ENCODE assay signal across 7 mouse cellular contexts in genomic region chr2:32394973-32395372, GRCm38 (mm10). TPM values are rescaled to one million over a fixed set of nuclear protein-coding genes. Genes with fewer than 3 reads are reported as not detected.
A peak's percentile ranks its signal among the peaks of the same experiment; 100 is the strongest.
DNase-seq lines count a peak whose midpoint lies in the region; ATAC-seq and TF ChIP-seq lines count a peak whose summit lies in the region.

No protein-coding gene starts in this region.

- no peak for TF ChIP-seq POLR2A in spleen, adult 2 months (IDR thresholded peaks at IDR 0.05; ENCODE audit: low read depth, low read length)

- peak overlapping the region; percentile 92 for H3K9ac ChIP-seq in heart, embryonic 15.5 days
- H3K9ac ChIP-seq in limb, embryonic 12.5 days (replicated peaks): peak overlapping the region; percentile 71
- peak overlapping the region; percentile 88 for H3K9ac ChIP-seq in midbrain, embryonic 12.5 days (replicated peaks)

- no peak for TF ChIP-seq CTCF in spleen, adult 2 months (IDR thresholded peaks at IDR 0.05; ENCODE audit: extremely low read depth, insufficient read depth, insufficient read length, insufficient replicate concordance)

- H3K9me3 ChIP-seq in heart, embryonic 15.5 days (replicated peaks): no peaks in the 10 kb centered on the region
- no peaks in the 10 kb centered on the region for H3K9me3 ChIP-seq in limb, embryonic 12.5 days
- H3K9me3 ChIP-seq in midbrain, embryonic 12.5 days: no peaks in the 10 kb centered on the region

- ATAC-seq in heart, embryonic 15.5 days (replicated peaks; ENCODE audit: insufficient number of reproducible peaks, insufficient read depth, low FRiP score, low read depth): no peak
- no peak for ATAC-seq in limb, embryonic 12.5 days (ENCODE audit: insufficient number of reproducible peaks, insufficient read depth, low FRiP score, low TSS enrichment, low read depth)
- no peak for ATAC-seq in midbrain, embryonic 12.5 days (ENCODE audit: low FRiP score, low read depth)

- peak overlapping the region; percentile 76; the same call in 1 of the 2 replicates for H3K4me3 ChIP-seq in spleen, adult 2 months (ENCODE audit: extremely low read depth, insufficient read depth, insufficient read length)
- peak overlapping the region; percentile 79 for H3K4me3 ChIP-seq in heart, embryonic 15.5 days
- H3K4me3 ChIP-seq in limb, embryonic 12.5 days (replicated peaks): peak overlapping the region; percentile 98
- peak overlapping the region; percentile 76 for H3K4me3 ChIP-seq in midbrain, embryonic 12.5 days

- H3K4me1 ChIP-seq in spleen, adult 2 months (ENCODE audit: control insufficient read depth, insufficient read depth, insufficient read length): peaks cover 7% of the 10 kb centered on the region; the same call in 1 of the 2 replicates
- peaks cover 29% of the 10 kb centered on the region for H3K4me1 ChIP-seq in heart, embryonic 15.5 days (replicated peaks)
- peaks cover 25% of the 10 kb centered on the region for H3K4me1 ChIP-seq in limb, embryonic 12.5 days (replicated peaks)
- H3K4me1 ChIP-seq in midbrain, embryonic 12.5 days: peaks cover 16% of the 10 kb centered on the region

- 3% methylated on average over 8 of the region's 8 CpGs for WGBS in spleen, adult 2 months
- WGBS in heart, embryonic 15.5 days: 3% methylated on average over 8 of the region's 8 CpGs
- WGBS in limb, embryonic 12.5 days: 6% methylated on average over 8 of the region's 8 CpGs
- 4% methylated on average over 8 of the region's 8 CpGs for WGBS in midbrain, embryonic 12.5 days

- peak in 1 of 2 experiments; percentile 18 for DNase-seq in spleen, adult 2 months (ENCODE audit: low read depth in 1 of 2, low spot score in 2 of 2)
- DNase-seq in spleen, adult 12 weeks (ENCODE audit: low spot score): no peak
- peak; percentile 59 for DNase-seq in c-Kit-positive CD71-positive TER-119-positive erythroid progenitor cells, embryonic 14.5 days (ENCODE audit: low spot score)
- DNase-seq in thymus, postnatal 36 days: peak; percentile 66 to 70

- no peaks in the 10 kb centered on the region for H3K27me3 ChIP-seq in spleen, adult 2 months (ENCODE audit: control insufficient read depth, insufficient read depth, low read length)
- no peaks in the 10 kb centered on the region for H3K27me3 ChIP-seq in heart, embryonic 15.5 days
- H3K27me3 ChIP-seq in limb, embryonic 12.5 days: no peaks in the 10 kb centered on the region
- H3K27me3 ChIP-seq in midbrain, embryonic 12.5 days: no peaks in the 10 kb centered on the region

- H3K4me2 ChIP-seq in heart, embryonic 15.5 days: peak overlapping the region; percentile 96
- peak overlapping the region; percentile 93 for H3K4me2 ChIP-seq in limb, embryonic 12.5 days
- H3K4me2 ChIP-seq in midbrain, embryonic 12.5 days (replicated peaks): peak overlapping the region; percentile 90

- H3K36me3 ChIP-seq in spleen, adult 2 months (ENCODE audit: control insufficient read depth, insufficient read depth, low read length): 0 out of 2 replicates have a peak, but pooled peaks cover under 1% of the 10 kb centered on the region
- H3K36me3 ChIP-seq in heart, embryonic 15.5 days: peaks cover 5% of the 10 kb centered on the region; the same call in 1 of the 2 replicates
- H3K36me3 ChIP-seq in limb, embryonic 12.5 days: peaks cover 15% of the 10 kb centered on the region; the same call in 1 of the 2 replicates
- no peaks in the 10 kb centered on the region for H3K36me3 ChIP-seq in midbrain, embryonic 12.5 days

- peak overlapping the region; percentile 92; the same call in 1 of the 2 replicates for H3K27ac ChIP-seq in spleen, adult 2 months (ENCODE audit: insufficient read depth, low read length)
- peak overlapping the region; percentile 94 for H3K27ac ChIP-seq in heart, embryonic 15.5 days
- H3K27ac ChIP-seq in limb, embryonic 12.5 days: peak overlapping the region; percentile 90
- H3K27ac ChIP-seq in midbrain, embryonic 12.5 days (replicated peaks): peak overlapping the region; percentile 87

RNA-seq across cellular contexts. Expression of gene Ptges2, which starts 0.7 kb away (rescaled TPM):
- polyA plus RNA-seq in spleen, adult 2 months (2012; rRNA removed): 10.0 and 12.2 TPM in 2 replicates
- polyA plus RNA-seq in heart, embryonic 15.5 days (2015; fragmentation: Nextera tagmentation; extraction: Ambion mirVana): 38.2 and 41.8 TPM in 2 replicates
- 32.2 and 36.7 TPM in 2 replicates for polyA plus RNA-seq in limb, embryonic 12.5 days (2016; fragmentation: Nextera tagmentation; extraction: Ambion mirVana)
- polyA plus RNA-seq in midbrain, embryonic 12.5 days (2016; fragmentation: Nextera tagmentation; extraction: Ambion mirVana): 27.2 and 28.6 TPM in 2 replicates

RNA-seq across cellular contexts. Expression of gene Lcn2, which starts 6.9 kb away (rescaled TPM):
- polyA plus RNA-seq in spleen, adult 2 months (2012; rRNA removed): 52.9 and 70.2 TPM in 2 replicates
- 2.2 and 2.8 TPM in 2 replicates for polyA plus RNA-seq in heart, embryonic 15.5 days (2015; fragmentation: Nextera tagmentation; extraction: Ambion mirVana)
- 0.95 TPM in 1 of 2 replicates, not detected in the other for polyA plus RNA-seq in limb, embryonic 12.5 days (2016; fragmentation: Nextera tagmentation; extraction: Ambion mirVana)
- 0.60 TPM in 2 replicates for polyA plus RNA-seq in midbrain, embryonic 12.5 days (2016; fragmentation: Nextera tagmentation; extraction: Ambion mirVana)

RNA-seq across cellular contexts. Expression of gene 1110008P14Rik, which starts 13.2 kb away (rescaled TPM):
- 86.8 and 149 TPM in 2 replicates for polyA plus RNA-seq in spleen, adult 2 months (2012; rRNA removed)
- polyA plus RNA-seq in heart, embryonic 15.5 days (2015; fragmentation: Nextera tagmentation; extraction: Ambion mirVana): 43.9 and 46.0 TPM in 2 replicates
- polyA plus RNA-seq in limb, embryonic 12.5 days (2016; fragmentation: Nextera tagmentation; extraction: Ambion mirVana): 44.3 and 45.8 TPM in 2 replicates
- polyA plus RNA-seq in midbrain, embryonic 12.5 days (2016; fragmentation: Nextera tagmentation; extraction: Ambion mirVana): 57.5 and 61.1 TPM in 2 replicates

RNA-seq across cellular contexts. Expression of gene Dnm1, which starts 41.8 kb away (rescaled TPM):
- polyA plus RNA-seq in spleen, adult 2 months (2012; rRNA removed): 20.4 and 22.1 TPM in 2 replicates
- polyA plus RNA-seq in heart, embryonic 15.5 days (2015; fragmentation: Nextera tagmentation; extraction: Ambion mirVana): 1.9 and 5.4 TPM in 2 replicates
- 38.8 and 46.8 TPM in 2 replicates for polyA plus RNA-seq in limb, embryonic 12.5 days (2016; fragmentation: Nextera tagmentation; extraction: Ambion mirVana)
- 26.3 and 30.5 TPM in 2 replicates for polyA plus RNA-seq in midbrain, embryonic 12.5 days (2016; fragmentation: Nextera tagmentation; extraction: Ambion mirVana)

RNA-seq across cellular contexts. Expression of gene Ciz1, which starts 42.8 kb away (rescaled TPM):
- 252 and 324 TPM in 2 replicates for polyA plus RNA-seq in spleen, adult 2 months (2012; rRNA removed)
- polyA plus RNA-seq in heart, embryonic 15.5 days (2015; fragmentation: Nextera tagmentation; extraction: Ambion mirVana): 30.9 and 46.0 TPM in 2 replicates
- 55.4 and 62.1 TPM in 2 replicates for polyA plus RNA-seq in limb, embryonic 12.5 days (2016; fragmentation: Nextera tagmentation; extraction: Ambion mirVana)
- polyA plus RNA-seq in midbrain, embryonic 12.5 days (2016; fragmentation: Nextera tagmentation; extraction: Ambion mirVana): 61.5 TPM in 2 replicates

Comparison
In these comparisons a context has a peak if more than half of its experiments do, and no peak if none do; other contexts are left out.
1. RNA of gene Lcn2, which starts 6.9 kb away (polyA plus RNA-seq): 52.9 to 70.2 TPM in spleen, adult 2 months; 2.2 to 2.8 TPM in heart, embryonic 15.5 days, 0.95 TPM in limb, embryonic 12.5 days and 0.60 TPM in midbrain, embryonic 12.5 days; every median in the first group is over 10 times any median in the second.
2. Peak in every context shown above with its lines, with median percentiles within 50 percentile points of each other: H3K27ac ChIP-seq, H3K4me3 ChIP-seq, H3K4me2 ChIP-seq and H3K9ac ChIP-seq.